Mouse (Mus musculus) forebrain, embryonic 15.5 days (tissue): ENCODE measurements around the gene Nckap1l. TPM values are rescaled to one million over a fixed set of nuclear protein-coding genes. Genes with fewer than 3 reads are reported as not detected.

Experiments used
- ATAC-seq: fragments of 200-750 bp; cut with Nextera tagmentation; replicated peaks from 2 replicates; pipeline ENCODE4 v1.8.0; 2017; ENCODE audit warnings: mild to moderate bottlenecking, moderate TSS enrichment, moderate library complexity
- H3K27ac ChIP-seq: fragments of 300-500 bp; sonication (generic); replicated peaks from 2 replicates; pipeline ENCODE4 v1.5.1; 2015; ENCODE audit warnings: mild to moderate bottlenecking, inconsistent platforms
- H3K27me3 ChIP-seq: fragments of 300-500 bp; sonication (generic); 2 replicates; pipeline ENCODE4 v1.6.1; 2015; ENCODE audit warnings: inconsistent platforms
- H3K36me3 ChIP-seq: fragments of 300-500 bp; sonication (generic); 2 replicates; pipeline ENCODE4 v1.6.1; 2015; ENCODE audit warnings: mild to moderate bottlenecking, inconsistent platforms
- H3K4me1 ChIP-seq: fragments of 300-500 bp; sonication (generic); 2 replicates; pipeline ENCODE4 v1.6.1; 2015; ENCODE audit warnings: inconsistent platforms
- H3K4me2 ChIP-seq: fragments of 300-500 bp; sonication (generic); replicated peaks from 2 replicates; pipeline ENCODE4 v1.6.1; 2015; ENCODE audit warnings: mild to moderate bottlenecking, inconsistent platforms
- H3K4me3 ChIP-seq: fragments of 300-500 bp; sonication (generic); 2 replicates; pipeline ENCODE4 v1.5.1; 2015; ENCODE audit warnings: mild to moderate bottlenecking, inconsistent platforms
- H3K9ac ChIP-seq: fragments of 300-500 bp; sonication (generic); replicated peaks from 2 replicates; pipeline ENCODE4 v1.6.1; 2015; ENCODE audit warnings: mild to moderate bottlenecking, inconsistent platforms
- H3K9me3 ChIP-seq: fragments of 300-500 bp; sonication (generic); 2 replicates; pipeline ENCODE4 v1.6.1; 2016; ENCODE audit warnings: inconsistent platforms
- WGBS: fragments of 180-500 bp; shearing (Covaris S2); methylation state at CpG from one replicate; pipeline ENCODE4 v1.1.7; 2015; ENCODE audit warnings: mixed read lengths; 5-methylcytosine and 5-hydroxymethylcytosine counted together
- polyA plus RNA-seq: library from polyadenylated mRNA; unstranded; fragments of >200 nt; fragmentation: Nextera tagmentation; extraction: Ambion mirVana; gene quantifications from 2 replicates; pipeline ENCODE4 v1.2.1, GENCODE M21; 2015

The Nckap1l gene
- polyA plus RNA-seq, 1 experiment from 2014 or later: 1.4 TPM

DNA sequence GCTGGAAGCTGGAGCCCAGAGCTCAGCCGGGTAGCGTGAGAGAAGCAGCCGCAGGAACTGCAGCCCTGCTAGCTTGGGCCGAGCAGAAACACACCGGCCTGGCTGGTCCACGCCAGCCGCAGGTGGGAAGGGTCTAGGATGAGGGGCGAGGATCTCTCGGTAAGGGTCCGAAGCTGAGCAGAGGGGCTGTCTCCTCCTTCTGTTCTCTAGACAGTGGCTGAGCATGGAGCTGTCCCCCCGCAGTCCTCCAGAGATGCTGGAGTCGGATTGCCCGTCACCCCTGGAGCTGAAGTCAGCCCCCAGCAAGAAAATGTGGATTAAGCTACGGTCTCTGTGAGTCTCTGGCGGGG is 49.6 kb downstream of the Nckap1l start:
- H3K4me2 ChIP-seq: peak overlapping the region; percentile 80
- H3K4me3 ChIP-seq: peak overlapping the region; percentile 77
- H3K27me3 ChIP-seq: no peaks in the 10 kb centered on the region
- under 1% methylated on average over 15 of the region's 15 CpGs for WGBS
- H3K36me3 ChIP-seq: no peaks in the 10 kb centered on the region
- peak overlapping the region; percentile 62 for H3K27ac ChIP-seq
- peak overlapping the region; percentile 85 for H3K9ac ChIP-seq
- H3K4me1 ChIP-seq: peaks cover 32% of the 10 kb centered on the region
- no peaks in the 10 kb centered on the region for H3K9me3 ChIP-seq
- peak; percentile 77 for ATAC-seq

DNA sequence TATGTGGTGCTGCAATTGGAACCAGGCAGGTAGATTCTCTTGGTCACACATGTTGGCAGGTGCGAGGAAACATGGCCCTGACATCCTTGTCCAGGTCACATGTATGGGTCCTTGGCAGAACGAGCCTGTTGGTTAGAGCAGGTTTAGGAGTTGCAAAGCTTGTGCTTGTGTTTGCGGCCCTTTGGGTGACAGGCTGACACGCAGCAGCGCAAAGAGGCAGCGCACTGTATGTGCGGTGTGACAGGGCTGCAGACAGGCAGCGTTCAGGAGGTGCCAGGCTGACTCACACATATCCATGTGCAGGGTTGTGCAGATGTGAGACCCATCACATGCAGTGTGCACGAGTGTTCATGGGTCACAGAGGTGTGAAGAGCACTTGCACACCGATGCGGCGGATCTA is 50.1 kb downstream of the Nckap1l start:
- WGBS: 31% methylated on average over 12 of the region's 12 CpGs
- Histone ChIP-seq H3K4me1 (peaks cover 29% of the 10 kb centered on the region), H3K27me3 (no peaks in the 10 kb centered on the region), H3K4me2 (peak overlapping the region; percentile 80), H3K27ac (peak overlapping the region; percentile 62; the same call in 1 of the 2 replicates), H3K36me3 (no peaks in the 10 kb centered on the region), H3K9me3 (no peaks in the 10 kb centered on the region), H3K4me3 (peak overlapping the region; percentile 77), H3K9ac (peak overlapping the region; percentile 85)
- ATAC-seq: peak; percentile 54

DNA sequence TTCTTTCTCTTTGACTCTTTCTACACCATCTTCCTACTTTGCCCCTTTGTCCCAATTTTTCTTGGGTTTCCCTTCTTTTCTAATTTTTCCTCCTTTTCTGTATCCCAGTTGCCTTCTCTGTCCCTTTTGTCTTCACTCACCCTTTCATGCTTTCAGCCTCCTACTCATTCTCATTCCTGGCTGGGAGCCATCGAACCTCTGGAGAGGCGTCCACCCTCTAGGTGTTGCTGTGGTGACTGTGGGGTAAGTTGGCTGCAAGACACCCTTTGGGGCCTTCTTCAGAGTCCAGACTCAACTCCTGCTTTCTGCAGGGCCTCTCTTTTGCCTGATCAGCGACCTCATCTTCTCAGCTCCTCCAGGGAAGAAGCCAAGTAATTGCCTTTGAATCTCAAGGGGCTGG is 55.7 kb downstream of the Nckap1l start:
- Histone ChIP-seq H3K4me2 (no peak overlapping the region), H3K27me3 (no peaks in the 10 kb centered on the region), H3K27ac (no peak overlapping the region), H3K9ac (no peak overlapping the region), H3K4me1 (peaks cover 33% of the 10 kb centered on the region), H3K9me3 (no peaks in the 10 kb centered on the region), H3K36me3 (no peaks in the 10 kb centered on the region), H3K4me3 (no peak overlapping the region)
- ATAC-seq: no peak
- 27% methylated on average over 3 of the region's 3 CpGs for WGBS

DNA sequence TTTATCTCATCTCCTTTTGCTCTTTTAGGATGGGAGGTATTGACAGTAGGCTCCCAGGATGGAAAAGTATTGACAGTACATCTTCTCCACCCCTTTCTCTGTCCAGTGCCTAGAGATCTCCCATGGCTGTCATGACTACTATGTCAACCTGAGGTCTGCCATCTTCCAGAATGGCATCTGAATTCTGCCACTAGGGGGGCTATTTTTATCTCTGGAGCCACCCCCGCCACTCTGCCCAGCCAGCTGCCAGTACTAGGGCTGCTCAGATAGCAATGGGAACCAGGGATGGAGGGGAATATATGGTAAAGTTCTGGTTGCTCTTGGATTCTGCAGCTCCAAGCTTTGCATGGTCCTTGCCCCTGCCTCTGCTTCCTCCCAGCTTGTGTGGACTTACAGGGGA is 58.1 kb downstream of the Nckap1l start:
- ATAC-seq: no peak
- no peaks in the 10 kb centered on the region for H3K9me3 ChIP-seq
- WGBS: 71% methylated on average over 1 of the region's 1 CpGs

DNA sequence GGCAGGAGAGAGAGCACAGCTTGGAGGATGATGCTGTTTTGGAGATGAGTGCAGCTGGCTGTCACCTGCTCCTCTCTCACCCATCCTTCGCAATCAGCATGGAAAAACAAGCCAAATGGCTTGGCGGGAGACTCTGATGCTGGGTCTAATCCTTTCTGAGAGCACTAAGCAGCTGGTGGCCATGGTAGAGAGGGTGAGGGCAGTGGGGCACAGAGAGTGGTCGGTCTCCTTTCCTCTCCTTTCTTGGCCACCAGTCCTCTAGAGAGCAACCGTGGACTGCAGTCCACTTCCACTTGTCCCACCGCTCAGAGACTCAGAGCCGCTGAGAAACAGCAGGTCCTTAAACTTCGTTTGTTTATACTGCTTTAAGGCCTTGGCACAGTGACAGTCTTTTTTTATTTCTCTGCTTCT is 60.0 kb downstream of the Nckap1l start:
- Histone ChIP-seq H3K9me3 (no peaks in the 10 kb centered on the region), H3K4me3 (peak overlapping the region; percentile 44), H3K4me1 (peaks cover 59% of the 10 kb centered on the region), H3K27ac (peak overlapping the region; percentile 92), H3K36me3 (no peaks in the 10 kb centered on the region), H3K27me3 (no peaks in the 10 kb centered on the region), H3K9ac (peak overlapping the region; percentile 59), H3K4me2 (peak overlapping the region; percentile 53)
- peak; percentile 57 for ATAC-seq
- WGBS: 2% methylated on average over 7 of the region's 7 CpGs

More for the DNA sequence above, 58.1 kb downstream of the Nckap1l start:
- no peaks in the 10 kb centered on the region for H3K36me3 ChIP-seq
- no peak overlapping the region for H3K4me2 ChIP-seq
- no peak overlapping the region for H3K4me3 ChIP-seq
- H3K9ac ChIP-seq: no peak overlapping the region
- H3K27me3 ChIP-seq: no peaks in the 10 kb centered on the region
- no peak overlapping the region for H3K27ac ChIP-seq
- peaks cover 47% of the 10 kb centered on the region for H3K4me1 ChIP-seq

DNA sequence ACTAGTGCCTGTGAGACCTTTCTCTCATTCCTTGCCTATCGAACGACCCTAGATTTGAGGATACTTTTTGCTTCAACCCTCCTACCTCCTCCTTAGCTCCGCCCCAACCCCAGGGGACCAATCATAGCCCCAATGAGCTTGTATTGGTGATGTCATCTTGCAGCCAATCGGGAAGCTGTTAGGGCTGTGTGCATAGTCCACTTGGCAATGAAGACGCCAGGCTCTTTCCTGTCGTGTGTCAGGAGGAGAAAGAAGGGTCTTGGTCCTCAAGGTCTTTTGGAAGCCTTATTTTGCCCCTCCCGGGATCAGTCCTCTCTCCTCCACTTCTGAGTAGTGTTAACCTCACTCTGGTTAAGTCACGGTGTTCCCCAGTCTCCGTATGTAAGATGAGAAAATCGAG is 60.5 kb downstream of the Nckap1l start:
- Histone ChIP-seq H3K4me1 (peaks cover 64% of the 10 kb centered on the region), H3K9me3 (no peaks in the 10 kb centered on the region), H3K27me3 (no peaks in the 10 kb centered on the region), H3K9ac (peak overlapping the region; percentile 59), H3K4me3 (peak overlapping the region; percentile 44), H3K27ac (peak overlapping the region; percentile 92), H3K4me2 (peak overlapping the region; percentile 53), H3K36me3 (no peaks in the 10 kb centered on the region)
- under 1% methylated on average over 10 of the region's 10 CpGs for WGBS
- ATAC-seq: peak; percentile 93

DNA sequence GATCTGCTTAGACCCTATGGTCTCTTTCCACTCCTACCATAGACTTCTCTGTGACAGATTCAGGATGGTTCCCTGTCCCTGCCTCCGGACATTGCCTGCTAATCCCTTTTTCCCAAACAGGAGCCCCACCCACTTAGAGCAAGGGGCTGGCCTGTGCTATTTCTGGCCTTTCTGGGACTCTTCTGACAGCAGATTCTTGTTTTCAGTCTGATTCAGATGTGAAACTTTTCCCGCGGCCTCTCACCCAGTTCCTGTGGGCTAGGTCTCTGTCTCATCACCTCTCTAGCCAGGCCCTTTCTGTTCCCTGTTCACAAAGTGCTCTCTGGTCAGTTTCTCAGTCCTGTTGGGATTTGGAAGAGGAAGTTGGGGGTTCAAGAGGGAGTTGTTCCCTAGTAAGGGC is 61.3 kb downstream of the Nckap1l start:
- Histone ChIP-seq H3K9ac (peak overlapping the region; percentile 59; the same call in 1 of the 2 replicates), H3K27me3 (no peaks in the 10 kb centered on the region), H3K27ac (peak overlapping the region; percentile 92), H3K9me3 (no peaks in the 10 kb centered on the region), H3K4me1 (peaks cover 65% of the 10 kb centered on the region), H3K4me2 (peak overlapping the region; percentile 53), H3K4me3 (peak overlapping the region; percentile 44), H3K36me3 (no peaks in the 10 kb centered on the region)
- no peak for ATAC-seq
- WGBS: 23% methylated on average over 3 of the region's 3 CpGs

DNA sequence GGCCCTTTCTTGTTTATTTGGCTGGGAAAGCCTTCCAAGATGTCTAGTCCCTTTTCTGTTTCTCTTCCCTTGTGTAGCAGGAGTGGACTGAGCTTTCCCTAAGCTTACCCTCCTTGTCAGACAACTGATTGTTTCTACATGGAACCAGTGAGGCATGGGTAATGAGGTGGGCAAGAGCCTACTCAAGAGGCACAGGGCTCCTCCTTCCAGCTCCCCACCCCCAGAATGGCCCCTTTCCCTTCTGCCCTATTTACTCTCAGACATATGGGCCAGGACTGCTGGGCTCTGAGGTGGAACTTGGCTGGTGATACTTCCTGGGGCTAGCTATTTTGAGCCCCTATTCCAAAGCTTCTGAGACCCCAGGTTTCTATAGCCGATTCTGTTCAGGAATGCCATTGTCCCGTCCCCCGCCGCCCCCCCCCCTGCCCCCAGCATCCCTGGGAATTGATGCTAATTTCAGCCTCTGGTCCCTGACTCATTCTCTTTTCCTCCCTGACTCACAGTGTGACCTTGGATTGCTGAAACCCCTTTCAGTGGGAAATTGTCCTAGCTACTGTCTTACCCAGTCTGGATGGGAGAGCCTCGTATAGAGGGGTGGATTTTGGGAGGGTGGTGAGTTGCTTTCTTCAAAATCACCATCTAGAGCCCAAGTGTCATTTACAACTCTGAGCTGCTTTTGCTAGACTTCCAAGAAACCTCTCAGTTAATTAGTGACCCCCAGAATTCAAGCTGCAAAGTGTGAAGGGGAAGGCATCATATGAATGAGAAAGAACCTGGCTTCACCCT is 65.2 kb downstream of the Nckap1l start:
- peak overlapping the region; percentile 24; the same call in 1 of the 2 replicates for H3K9ac ChIP-seq
- H3K4me2 ChIP-seq: peak overlapping the region; percentile 29
- H3K4me3 ChIP-seq: no peak overlapping the region
- H3K9me3 ChIP-seq: no peaks in the 10 kb centered on the region
- WGBS: under 1% methylated on average over 5 of the region's 5 CpGs
- H3K27ac ChIP-seq: peak overlapping the region; percentile 92
- ATAC-seq: peak; percentile 78
- no peaks in the 10 kb centered on the region for H3K27me3 ChIP-seq
- peaks cover 12% of the 10 kb centered on the region for H3K36me3 ChIP-seq
- peaks cover 77% of the 10 kb centered on the region for H3K4me1 ChIP-seq

DNA sequence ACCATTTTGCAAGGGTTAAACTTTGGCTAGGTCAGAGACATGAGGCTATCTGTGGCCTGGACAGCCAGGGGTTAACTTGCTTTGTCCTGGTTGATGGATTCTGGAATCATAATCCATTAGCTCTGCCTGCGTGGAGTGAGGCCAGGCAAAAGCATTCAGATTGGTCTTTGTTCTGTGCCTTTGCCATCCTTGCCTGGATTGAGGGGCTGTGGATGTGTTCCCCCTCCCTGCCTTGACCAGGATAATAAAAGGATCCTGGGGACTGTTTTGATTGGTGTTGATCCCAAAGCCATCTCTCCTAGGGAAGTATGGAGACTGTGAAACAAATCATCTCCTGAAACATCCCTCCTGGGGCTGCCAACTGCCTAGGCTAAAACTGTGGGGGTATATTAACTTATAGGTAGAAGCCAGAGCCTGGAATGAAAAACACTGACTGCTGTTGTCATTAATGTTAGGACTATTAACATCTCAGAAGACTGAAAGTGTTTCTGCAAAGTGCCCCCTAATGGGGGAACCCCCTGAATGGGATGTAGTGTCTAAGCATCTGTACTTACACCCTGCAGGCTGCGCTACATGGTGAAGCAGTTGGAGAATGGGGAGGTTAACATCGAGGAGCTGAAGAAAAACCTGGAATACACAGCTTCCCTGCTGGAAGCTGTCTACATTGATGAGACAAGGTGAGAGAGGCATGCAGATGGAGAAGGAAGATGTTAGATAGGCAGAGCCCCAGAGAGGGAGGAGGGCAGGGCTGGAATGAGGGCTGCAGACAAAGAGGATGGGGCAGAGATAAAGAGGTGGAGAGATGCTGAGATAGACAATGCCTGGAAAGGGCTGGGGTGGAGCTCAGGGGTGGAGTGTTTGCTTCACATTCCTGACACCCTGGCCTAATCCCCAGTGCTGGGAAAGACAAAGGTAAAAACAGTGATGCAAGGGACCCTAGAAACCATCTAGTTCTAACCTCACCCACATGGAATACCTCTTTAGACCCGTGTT is 66.1 kb downstream of the Nckap1l start:
- peak overlapping the region; percentile 29 for H3K4me2 ChIP-seq
- H3K9ac ChIP-seq: peak overlapping the region; percentile 24; the same call in 1 of the 2 replicates
- 5% methylated on average over 4 of the region's 4 CpGs for WGBS
- no peaks in the 10 kb centered on the region for H3K9me3 ChIP-seq
- H3K36me3 ChIP-seq: peaks cover 14% of the 10 kb centered on the region
- peak; percentile 31 for ATAC-seq
- H3K27me3 ChIP-seq: no peaks in the 10 kb centered on the region
- H3K4me1 ChIP-seq: peaks cover 68% of the 10 kb centered on the region
- peak overlapping the region; percentile 92 for H3K27ac ChIP-seq
- no peak overlapping the region for H3K4me3 ChIP-seq

DNA sequence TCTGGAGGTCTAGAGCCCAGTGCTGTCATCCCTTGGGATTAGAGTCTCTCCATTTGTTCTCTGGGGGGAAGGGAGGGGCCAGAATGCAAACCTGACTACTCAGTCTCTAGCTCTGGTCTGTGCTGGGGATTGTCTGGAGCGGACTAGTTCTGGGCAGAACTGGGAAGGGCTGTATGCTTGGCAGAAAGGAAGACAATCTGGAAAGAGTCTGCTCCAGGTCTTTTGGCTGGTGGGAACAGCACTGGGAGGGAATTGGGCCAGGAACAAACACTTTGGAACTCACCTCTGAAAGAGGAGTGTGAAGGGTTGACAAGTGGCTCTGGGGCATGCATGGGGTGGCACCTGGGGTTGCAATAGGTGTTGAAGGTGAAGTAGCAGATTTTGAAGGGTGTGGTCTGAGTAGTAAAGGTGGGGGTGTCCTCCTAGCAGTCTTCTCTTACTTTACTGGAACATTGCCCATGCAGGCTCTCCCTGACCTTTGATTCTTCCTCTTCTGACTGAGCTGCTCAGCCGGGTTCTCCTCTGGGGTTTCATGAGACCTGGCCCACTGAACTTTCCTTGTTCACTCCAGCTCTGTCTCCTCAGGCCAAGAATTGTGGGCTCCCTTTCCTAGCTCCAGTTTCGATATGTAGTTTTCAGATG is 69.0 kb downstream of the Nckap1l start:
- Histone ChIP-seq H3K4me2 (no peak overlapping the region), H3K36me3 (peaks cover 28% of the 10 kb centered on the region), H3K4me3 (no peak overlapping the region), H3K9me3 (no peaks in the 10 kb centered on the region), H3K4me1 (peaks cover 43% of the 10 kb centered on the region), H3K27me3 (no peaks in the 10 kb centered on the region), H3K27ac (peak overlapping the region; percentile 12), H3K9ac (no peak overlapping the region)
- ATAC-seq: no peak
- WGBS: 65% methylated on average over 3 of the region's 3 CpGs

DNA sequence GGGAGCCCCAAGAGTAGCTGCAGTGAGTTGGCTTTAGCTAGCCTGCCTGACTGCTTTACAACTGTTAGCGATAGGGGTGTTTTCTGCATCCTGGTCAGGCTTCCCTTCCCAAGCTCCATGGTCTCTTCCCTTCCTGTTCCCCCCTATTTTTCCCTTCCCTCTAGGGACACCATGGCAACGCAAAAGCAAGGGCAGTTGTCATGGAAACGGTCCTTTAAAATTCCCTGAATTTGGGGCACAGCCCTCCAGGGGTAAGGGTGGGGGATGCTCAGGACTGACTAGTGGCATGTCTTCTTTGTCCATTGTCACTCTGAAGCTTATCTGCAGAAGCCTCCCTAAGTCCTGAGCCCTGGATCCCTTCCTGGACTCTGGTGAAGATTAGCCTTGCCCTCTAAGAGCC is 69.6 kb downstream of the Nckap1l start:
- 41% methylated on average over 3 of the region's 3 CpGs for WGBS
- H3K27ac ChIP-seq: peak overlapping the region; percentile 12; the same call in 1 of the 2 replicates
- no peaks in the 10 kb centered on the region for H3K9me3 ChIP-seq
- H3K9ac ChIP-seq: no peak overlapping the region
- no peak overlapping the region for H3K4me3 ChIP-seq
- no peaks in the 10 kb centered on the region for H3K27me3 ChIP-seq
- ATAC-seq: no peak
- peaks cover 34% of the 10 kb centered on the region for H3K36me3 ChIP-seq
- peaks cover 38% of the 10 kb centered on the region for H3K4me1 ChIP-seq
- H3K4me2 ChIP-seq: no peak overlapping the region
